Mouse (Mus musculus) MEL (cell line): ENCODE data around the gene Adgrg1. TPM values are rescaled to one million over a fixed set of nuclear protein-coding genes. Genes with fewer than 3 reads are reported as not detected.

Source experiments
- DNase-seq: peaks from one replicate; pipeline ENCODE4 v3.0.0; 2011; ENCODE audit warnings: low read depth, low spot score
- H3K27ac ChIP-seq: 2 replicates; pipeline ENCODE4 v1.5.1; 2012; ENCODE audit warnings: low read depth, mild to moderate bottlenecking, control low read depth, low read length, moderate library complexity; ENCODE audit not compliant: control insufficient read depth
- H3K27me3 ChIP-seq, 2 experiments: fragments of 150-350 bp in 1 of 2; sonication (generic) in 1 of 2; 2 replicates each; pipeline ENCODE4 v1.6.1; 2012; ENCODE audit warnings: low read length in 2 of 2, mild to moderate bottlenecking in 2 of 2, improper control_type of control experiment in 1 of 2, moderate library complexity in 1 of 2; ENCODE audit not compliant: insufficient read depth in 2 of 2, control insufficient read depth in 1 of 2
- H3K36me3 ChIP-seq, 2 experiments: 2 replicates each; pipeline ENCODE4 v1.6.1; 2012 to 2014; ENCODE audit warnings: low read length in 2 of 2, improper control_type of control experiment in 1 of 2, inconsistent platforms in 1 of 2, mild to moderate bottlenecking in 1 of 2; ENCODE audit not compliant: insufficient read depth in 2 of 2, control insufficient read depth in 1 of 2
- H3K4me1 ChIP-seq, 2 experiments: fragments of 150-350 bp in 1 of 2; sonication (generic) in 1 of 2; 2 replicates each; pipeline ENCODE4 v1.6.1; 2012; ENCODE audit warnings: low read length in 2 of 2, improper control_type of control experiment in 1 of 2, mild to moderate bottlenecking in 1 of 2; ENCODE audit not compliant: insufficient read depth in 2 of 2, control insufficient read depth in 1 of 2
- H3K4me3 ChIP-seq, 2 experiments: fragments of 150-350 bp in 1 of 2; sonication (generic) in 1 of 2; 2 replicates each; pipeline ENCODE4 v1.5.1; 2012; ENCODE audit warnings: low read depth in 2 of 2, low read length in 2 of 2, mild to moderate bottlenecking in 2 of 2, moderate library complexity in 2 of 2, control low read depth in 1 of 2, improper control_type of control experiment in 1 of 2; ENCODE audit not compliant: control insufficient read depth in 1 of 2, insufficient read depth in 1 of 2
- H3K79me2 ChIP-seq: 2 replicates; pipeline ENCODE4 v1.6.1; 2012; ENCODE audit warnings: mild to moderate bottlenecking, low read length, moderate library complexity; ENCODE audit not compliant: control insufficient read depth, poor library complexity, insufficient read depth
- H3K9ac ChIP-seq: 2 replicates; pipeline ENCODE4 v1.6.1; 2012; ENCODE audit warnings: low read depth, mild to moderate bottlenecking, control low read depth, low read length, moderate library complexity; ENCODE audit not compliant: control insufficient read depth, poor library complexity, severe bottlenecking
- H3K9me3 ChIP-seq: fragments of 150-350 bp; sonication (generic); replicated peaks from 2 replicates; pipeline ENCODE4 v1.6.1; 2012; ENCODE audit warnings: mild to moderate bottlenecking, low read length, improper control_type of control experiment, moderate library complexity; ENCODE audit not compliant: insufficient read depth
- BHLHE40 ChIP-seq: IDR thresholded peaks from 2 replicates; pipeline ENCODE4 v1.6.1; 2012; ENCODE audit warnings: low read depth, mild to moderate bottlenecking, inconsistent platforms, low read length, improper control_type of control experiment, borderline replicate concordance
- CHD1 ChIP-seq: IDR thresholded peaks from 2 replicates; pipeline ENCODE4 v1.6.1; 2012; ENCODE audit warnings: low read depth, mild to moderate bottlenecking, inconsistent platforms, low read length, improper control_type of control experiment
- CHD2 ChIP-seq: IDR thresholded peaks from 2 replicates; pipeline ENCODE4 v1.6.1; 2011; ENCODE audit warnings: low read length, improper control_type of control experiment
- E2F4 ChIP-seq: IDR thresholded peaks from 2 replicates; pipeline ENCODE4 v1.6.1; 2011; ENCODE audit warnings: low read depth, low read length, improper control_type of control experiment, borderline replicate concordance
- EP300 ChIP-seq, 2 experiments: IDR thresholded peaks; 2 replicates each; pipeline ENCODE4 v1.6.1; 2011; ENCODE audit warnings: improper control_type of control experiment in 2 of 2, low read length in 2 of 2, low read depth in 1 of 2, mild to moderate bottlenecking in 1 of 2
- HCFC1 ChIP-seq: IDR thresholded peaks from 2 replicates; pipeline ENCODE4 v1.6.1; 2012; ENCODE audit warnings: low read depth, mild to moderate bottlenecking, inconsistent platforms, low read length, improper control_type of control experiment, moderate library complexity
- JUND ChIP-seq: IDR thresholded peaks from 2 replicates; pipeline ENCODE4 v1.6.1; 2011; ENCODE audit warnings: low read depth, mild to moderate bottlenecking, improper control_type of control experiment, low read length
- KAT2A ChIP-seq: conservative IDR thresholded peaks from 2 replicates; pipeline ENCODE4 v1.6.1; 2012; ENCODE audit warnings: low read depth, low read length, improper control_type of control experiment, inconsistent platforms
- MAFK ChIP-seq: IDR thresholded peaks from 2 replicates; pipeline ENCODE4 v1.6.1; 2011; ENCODE audit warnings: low read depth, mild to moderate bottlenecking, low read length, improper control_type of control experiment, borderline replicate concordance
- MEF2A ChIP-seq: IDR thresholded peaks from 2 replicates; pipeline ENCODE4 v1.6.1; 2014; ENCODE audit warnings: low read depth, mild to moderate bottlenecking, inconsistent platforms, low read length, improper control_type of control experiment; ENCODE audit not compliant: poor library complexity, insufficient replicate concordance, severe bottlenecking; ENCODE audit errors: extremely low read depth
- MXI1 ChIP-seq: IDR thresholded peaks from 2 replicates; pipeline ENCODE4 v1.6.1; 2011; ENCODE audit warnings: mild to moderate bottlenecking, low read depth, low read length, improper control_type of control experiment
- MYB ChIP-seq: IDR thresholded peaks from 2 replicates; pipeline ENCODE4 v1.6.1; 2011; ENCODE audit warnings: mild to moderate bottlenecking, low read depth, low read length, improper control_type of control experiment
- MYC ChIP-seq: IDR thresholded peaks from 2 replicates; pipeline ENCODE4 v1.6.1; 2011; ENCODE audit warnings: low read depth, mild to moderate bottlenecking, low read length, improper control_type of control experiment, moderate library complexity
- NRF1 ChIP-seq: IDR thresholded peaks from 2 replicates; pipeline ENCODE4 v1.6.1; 2014; ENCODE audit warnings: low read depth, mild to moderate bottlenecking, inconsistent platforms, low read length, improper control_type of control experiment, moderate library complexity; ENCODE audit not compliant: poor library complexity, insufficient read depth, severe bottlenecking
- POLR2A ChIP-seq, 2 experiments: IDR thresholded peaks; 2 replicates each; pipeline ENCODE4 v1.6.1; 2011 to 2012; ENCODE audit warnings: low read length in 2 of 2, mild to moderate bottlenecking in 2 of 2, control low read depth in 1 of 2, improper control_type of control experiment in 1 of 2, low read depth in 1 of 2, moderate library complexity in 1 of 2; ENCODE audit not compliant: control insufficient read depth in 1 of 2, insufficient read depth in 1 of 2, poor library complexity in 1 of 2
- RAD21 ChIP-seq: IDR thresholded peaks from 2 replicates; pipeline ENCODE4 v1.6.1; 2011; ENCODE audit warnings: mild to moderate bottlenecking, low read depth, low read length, improper control_type of control experiment
- RCOR1 ChIP-seq: IDR thresholded peaks from 2 replicates; pipeline ENCODE4 v1.6.1; 2012; ENCODE audit warnings: low read depth, mild to moderate bottlenecking, inconsistent platforms, low read length, improper control_type of control experiment
- SIN3A ChIP-seq: IDR thresholded peaks from 2 replicates; pipeline ENCODE4 v1.6.1; 2012; ENCODE audit warnings: low read length, improper control_type of control experiment, inconsistent platforms
- TAL1 ChIP-seq: IDR thresholded peaks from 2 replicates; pipeline ENCODE4 v1.6.1; 2012; ENCODE audit warnings: mild to moderate bottlenecking, inconsistent platforms, low read length, moderate library complexity, mixed read lengths
- TCF12 ChIP-seq: IDR thresholded peaks from 2 replicates; pipeline ENCODE4 v1.6.1; 2014; ENCODE audit warnings: low read depth, mild to moderate bottlenecking, inconsistent platforms, low read length, improper control_type of control experiment, moderate library complexity
- UBTF ChIP-seq: IDR thresholded peaks from 2 replicates; pipeline ENCODE4 v1.6.1; 2012; ENCODE audit warnings: low read depth, mild to moderate bottlenecking, inconsistent platforms, low read length, improper control_type of control experiment, moderate library complexity, borderline replicate concordance; ENCODE audit not compliant: insufficient read depth
- USF1 ChIP-seq: IDR thresholded peaks from 2 replicates; pipeline ENCODE4 v1.6.1; 2014; ENCODE audit warnings: low read depth, mild to moderate bottlenecking, inconsistent platforms, low read length, improper control_type of control experiment, moderate library complexity
- USF2 ChIP-seq, 2 experiments: IDR thresholded peaks; 2 replicates each; pipeline ENCODE4 v1.6.1; 2011 to 2012; ENCODE audit warnings: improper control_type of control experiment in 2 of 2, low read length in 2 of 2, borderline replicate concordance in 1 of 2, inconsistent platforms in 1 of 2, low read depth in 1 of 2, mild to moderate bottlenecking in 1 of 2; ENCODE audit not compliant: insufficient read depth in 1 of 2
- ZC3H11A ChIP-seq: IDR thresholded peaks from 2 replicates; pipeline ENCODE4 v1.6.1; 2012; ENCODE audit warnings: low read depth, mild to moderate bottlenecking, inconsistent platforms, low read length, improper control_type of control experiment
- polyA plus RNA-seq, 2 experiments: library from polyadenylated mRNA; stranded (reverse) in 1 of 2; unstranded in 1 of 2; fragments of >175 nt in 1 of 2; fragments of >200 nt in 1 of 2; gene quantifications; 2 replicates each; pipeline versions ENCODE4 v1.2.1 to v1.2.4; 2012; ENCODE audit warnings: low replicate concordance in 2 of 2, low read depth in 1 of 2; ENCODE audit not compliant: insufficient read length in 2 of 2, insufficient read depth in 1 of 2, missing spikeins in 1 of 2
- total RNA-seq: library from RNA; depleted of rRNA; stranded (reverse); fragments of 300-350 nt; gene quantifications from 2 replicates; pipeline ENCODE4 v1.2.3, GENCODE M21; 2012

Gene Adgrg1
- total and polyA plus RNA-seq, 3 experiments, result 4.2 to 33.2 TPM; not detected in 1

DNA sequence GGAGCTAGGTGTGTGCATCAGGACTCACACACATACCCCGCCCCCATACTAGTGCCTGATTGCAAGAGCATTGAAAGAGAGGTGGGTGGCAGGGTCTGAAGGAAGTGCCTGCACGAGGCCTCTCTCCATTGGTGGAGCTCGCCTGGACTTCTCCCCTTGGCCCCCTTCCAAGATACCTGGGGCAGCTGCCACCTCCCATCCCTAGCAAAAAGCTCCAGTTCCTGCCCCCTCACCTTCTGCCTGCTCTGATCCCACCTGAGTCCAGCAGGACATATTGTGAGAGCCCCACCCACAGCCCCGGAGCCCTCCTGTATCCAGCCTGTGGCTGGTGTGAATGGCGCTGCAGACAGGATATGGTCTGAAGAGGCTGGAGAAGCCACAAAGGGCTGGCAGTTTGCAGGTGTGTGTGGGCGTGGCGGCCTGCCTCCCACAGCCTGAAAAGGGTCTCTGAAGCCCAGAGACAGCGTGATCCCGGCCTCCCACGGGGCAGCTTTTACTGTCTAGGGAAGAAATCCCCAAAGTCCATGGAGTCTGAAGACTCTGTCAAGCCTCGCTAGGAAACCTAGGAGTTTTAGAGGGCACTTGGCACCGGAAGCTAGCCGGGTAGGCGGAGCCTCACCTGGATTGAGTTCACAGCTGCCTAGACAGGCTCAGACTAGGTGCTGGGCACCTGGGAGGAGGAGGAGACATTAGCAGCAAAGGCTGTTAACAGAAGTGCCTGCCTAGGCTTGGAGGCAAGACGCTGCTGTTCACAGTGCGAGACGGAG lies 2.3 kb downstream of the Adgrg1 start:
- no peak for DNase-seq
- Histone ChIP-seq H3K27ac (no peak overlapping the region), H3K4me3 (no peak overlapping the region)

DNA sequence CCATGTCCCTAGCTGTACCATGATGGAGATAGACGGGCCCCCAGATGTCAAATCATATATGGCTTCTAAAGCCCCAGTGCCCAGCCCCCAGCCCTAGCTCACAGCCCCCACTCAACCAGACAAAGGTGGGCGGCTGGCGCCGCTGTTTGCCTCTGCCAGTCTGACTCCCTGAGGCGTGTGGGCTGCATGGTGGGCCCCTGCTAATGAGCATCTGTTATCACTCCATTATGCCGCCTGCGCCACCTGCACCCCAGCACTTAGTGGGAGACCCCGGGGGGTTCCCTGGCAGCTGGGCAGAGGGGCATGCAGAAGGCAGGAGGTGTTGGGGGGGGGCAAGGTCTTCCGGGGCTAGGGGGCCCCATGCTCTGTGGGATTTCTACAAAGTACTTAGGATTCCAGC lies 3.6 kb downstream of the Adgrg1 start:
- Histone ChIP-seq H3K27me3 (no peaks in the 10 kb centered on the region), H3K4me1 (0 out of 4 replicates have a peak, but pooled peaks cover 0 to 8% of the 10 kb centered on the region in 2 experiments), H3K27ac (no peak overlapping the region), H3K36me3 (no peaks in the 10 kb centered on the region), H3K9me3 (no peaks in the 10 kb centered on the region), H3K9ac (no peak overlapping the region), H3K4me3 (no peak overlapping the region), H3K79me2 (no peaks in the 10 kb centered on the region)
- no peak for DNase-seq
- TF ChIP-seq BHLHE40 (no peak), E2F4 (no peak), MXI1 (no peak), SIN3A (no peak), KAT2A (no peak), USF1 (no peak), JUND (no peak), USF2 (IDR thresholded peaks at IDR 0.05; ENCODE audit: borderline replicate concordance in 1 of 2, insufficient read depth in 1 of 2, low read depth in 1 of 2, low read length in 2 of 2) (no peak), MYC (no peak), CHD2 (no peak), ZC3H11A (no peak), CHD1 (no peak), RAD21 (no peak), UBTF (no peak), RCOR1 (no peak), POLR2A (IDR thresholded peaks at IDR 0.05; ENCODE audit: control insufficient read depth in 1 of 2, insufficient read depth in 1 of 2, low read depth in 1 of 2, low read length in 2 of 2, poor library complexity in 1 of 2) (no peak), HCFC1 (no peak)

More for the DNA sequence above, 2.3 kb downstream of the Adgrg1 start:
- no peaks in the 10 kb centered on the region for H3K36me3 ChIP-seq
- no peak overlapping the region for H3K9ac ChIP-seq
- H3K4me1 ChIP-seq, result 0 out of 4 replicates have a peak, but pooled peaks cover 0 to 8% of the 10 kb centered on the region in 2 experiments
- no peaks in the 10 kb centered on the region for H3K9me3 ChIP-seq
- TF ChIP-seq NRF1 (no peak), TCF12 (no peak), MXI1 (no peak), MYB (no peak), MAFK (no peak), CHD2 (no peak), JUND (no peak), MEF2A (no peak), POLR2A (IDR thresholded peaks at IDR 0.05; ENCODE audit: control insufficient read depth in 1 of 2, insufficient read depth in 1 of 2, low read depth in 1 of 2, low read length in 2 of 2, poor library complexity in 1 of 2) (no peak), MYC (no peak), HCFC1 (no peak), ZC3H11A (no peak), CHD1 (no peak), EP300 (IDR thresholded peaks at IDR 0.05; ENCODE audit: low read depth in 1 of 2, low read length in 2 of 2) (no peak), KAT2A (no peak), TAL1 (no peak)
- H3K27me3 ChIP-seq, result no peaks in the 10 kb centered on the region
- no peaks in the 10 kb centered on the region for H3K79me2 ChIP-seq
